In the genomic region with DNA sequence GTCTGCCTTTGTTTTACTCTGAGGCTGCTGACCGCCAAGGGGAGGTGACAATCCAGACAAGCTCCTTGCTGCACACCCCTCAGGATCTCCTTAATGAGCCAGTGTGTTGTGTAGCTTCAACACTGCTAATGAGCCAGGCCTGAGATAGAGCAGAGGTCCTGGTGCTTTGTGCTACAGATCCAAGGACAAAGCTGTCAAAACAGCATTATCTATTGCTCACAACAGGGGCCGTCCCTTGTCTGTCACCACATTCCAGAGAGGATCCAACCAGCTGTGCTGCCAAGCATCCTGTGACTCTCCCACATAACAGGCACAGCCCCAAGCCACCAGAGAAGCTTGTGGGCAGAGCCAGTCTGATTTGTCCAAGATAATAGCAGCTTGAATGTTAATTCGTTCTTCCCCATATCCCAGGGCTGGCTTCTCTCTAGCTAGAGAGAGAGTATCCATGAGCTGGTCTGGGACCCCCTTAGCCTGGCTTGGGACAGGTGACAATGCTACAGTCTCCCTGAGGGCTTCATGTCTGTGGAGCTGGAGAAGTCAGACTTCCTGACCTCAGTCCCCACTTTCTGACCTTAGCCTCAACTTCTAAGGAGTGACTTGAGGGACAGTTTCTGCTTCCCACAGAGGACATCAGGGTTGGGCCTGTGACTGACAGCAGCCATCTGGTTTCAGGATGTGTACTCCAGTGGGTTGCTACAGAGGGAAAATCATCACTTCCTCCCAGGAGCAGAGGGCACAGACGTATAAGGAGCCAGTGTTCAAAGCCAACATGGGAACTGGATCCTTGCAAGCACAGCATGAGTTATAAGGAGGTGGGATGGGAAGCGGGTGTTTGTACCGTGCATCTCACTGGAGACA, we compare ENCODE assay signal across 9 mouse cellular contexts.
DNase-seq lines count a peak whose midpoint lies in the region; ATAC-seq and TF ChIP-seq lines count a peak whose summit lies in the region.
"Had no signal": no experiment of that assay in that cellular context is flagged by ENCODE, and none has a peak within 500 bp of the region (broad histone marks: within the 10 kb centered on the region; RNA-seq: fewer than 3 reads in every experiment).

No protein-coding gene starts in this region.

- peaks cover 4% of the 10 kb centered on the region; the same call in 1 of the 2 replicates for H3K27me3 ChIP-seq in kidney, embryonic 14.5 days (ENCODE audit: control insufficient read depth, insufficient read depth, low read length)
- no peaks in the 10 kb centered on the region; the same call in none of the 2 replicates for H3K27me3 ChIP-seq in heart, embryonic 12.5 days (replicated peaks)
- H3K27me3 ChIP-seq: embryonic facial prominence, embryonic 13.5 days had no signal

- no peak overlapping the region for H3K27ac ChIP-seq in kidney, embryonic 14.5 days (ENCODE audit: low read depth, low read length)
- peak overlapping the region; percentile 48; the same call in 1 of the 2 replicates for H3K27ac ChIP-seq in heart, embryonic 12.5 days (ENCODE audit: poor library complexity, severe bottlenecking)
- H3K27ac ChIP-seq: embryonic facial prominence, embryonic 13.5 days had no signal

- no peaks in the 10 kb centered on the region for H3K9me3 ChIP-seq in kidney, embryonic 14.5 days (ENCODE audit: control insufficient read depth, low read length)
- H3K9me3 ChIP-seq in heart, embryonic 12.5 days (replicated peaks) = no peaks in the 10 kb centered on the region
- H3K9me3 ChIP-seq: embryonic facial prominence, embryonic 13.5 days had no signal

- H3K4me2 ChIP-seq in kidney, embryonic 14.5 days (replicated peaks; ENCODE audit: low read depth, low read length) = no peak overlapping the region
- no peak overlapping the region for H3K4me2 ChIP-seq in heart, embryonic 12.5 days
- H3K4me2 ChIP-seq: embryonic facial prominence, embryonic 13.5 days had no signal

- TF ChIP-seq CTCF in lung, adult 2 months (IDR thresholded peaks at IDR 0.05; ENCODE audit: insufficient read depth, low read length) = no peak

- H3K4me1 ChIP-seq in kidney, embryonic 14.5 days (ENCODE audit: control insufficient read depth, insufficient read depth, low read length) = peaks cover 10% of the 10 kb centered on the region
- H3K4me1 ChIP-seq in heart, embryonic 12.5 days (replicated peaks) = peaks cover 47% of the 10 kb centered on the region
- peaks cover 3% of the 10 kb centered on the region; the same call in 1 of the 2 replicates for H3K4me1 ChIP-seq in lung, adult 2 months (ENCODE audit: control insufficient read depth, insufficient read depth, low read length)

- no peak overlapping the region for H3K9ac ChIP-seq in kidney, embryonic 14.5 days (ENCODE audit: low read depth, low read length)
- no peak overlapping the region for H3K9ac ChIP-seq in heart, embryonic 12.5 days
- H3K9ac ChIP-seq: embryonic facial prominence, embryonic 13.5 days had no signal

- H3K36me3 ChIP-seq in kidney, embryonic 14.5 days (ENCODE audit: control insufficient read depth, insufficient read depth, low read length) = no peaks in the 10 kb centered on the region
- H3K36me3 ChIP-seq in heart, embryonic 12.5 days = no peaks in the 10 kb centered on the region
- H3K36me3 ChIP-seq: embryonic facial prominence, embryonic 13.5 days had no signal

- no peak overlapping the region for H3K4me3 ChIP-seq in kidney, embryonic 14.5 days (ENCODE audit: low read length)
- no peak overlapping the region for H3K4me3 ChIP-seq in heart, embryonic 12.5 days
- H3K4me3 ChIP-seq in lung, adult 2 months (replicated peaks; ENCODE audit: extremely low read depth, low read depth, low read length) = no peak overlapping the region
- H3K4me3 ChIP-seq: embryonic facial prominence, embryonic 13.5 days had no signal

- DNase-seq in kidney, postnatal 36 days = no peak
- peak; percentile 82 for DNase-seq in adrenal gland, adult 2 months
- DNase-seq in lung, adult 2 months = peak; percentile 17
- DNase-seq in testis, postnatal 10 days (ENCODE audit: low spot score) = peak; percentile 53
- DNase-seq in cerebellum, adult 11-12 months = no peak
- no peak for DNase-seq in T-cell, adult 2 months (ENCODE audit: low spot score)

- 0 out of 2 replicates have a peak, but pooled peaks have one; percentile 8 for ATAC-seq in kidney, embryonic 14.5 days (ENCODE audit: low FRiP score, low TSS enrichment)
- ATAC-seq in heart, embryonic 12.5 days (ENCODE audit: insufficient number of reproducible peaks, low FRiP score) = peak; percentile 56; the same call in 1 of the 2 replicates

- TF ChIP-seq POLR2A in lung, adult 2 months (IDR thresholded peaks at IDR 0.05; ENCODE audit: borderline replicate concordance, extremely low read depth, low read depth, low read length) = no peak

- WGBS in kidney, embryonic 14.5 days = 60% methylated on average over 6 of the region's 6 CpGs
- WGBS in heart, embryonic 12.5 days = 28% methylated on average over 6 of the region's 6 CpGs
- 55% methylated on average over 6 of the region's 6 CpGs for WGBS in lung, adult 2 months

Comparison
In these comparisons a context has a peak if more than half of its experiments do, and no peak if none do; other contexts are left out.
1. DNase-seq: peak in adrenal gland, adult 2 months (single experiment), lung, adult 2 months (single experiment) and testis, postnatal 10 days (single experiment); none in kidney, postnatal 36 days (0 of 2), cerebellum, adult 11-12 months (single experiment) and T-cell, adult 2 months (single experiment).